Mouse (Mus musculus): ENCODE measurements around the gene Cep78. TPM values are rescaled to one million over a fixed set of nuclear protein-coding genes. Genes with fewer than 3 reads are reported as not detected.
A peak's percentile ranks its signal among the peaks of the same experiment; 100 is the strongest.

Cep78 gene
- polyA plus RNA-seq, 1 experiment from 2014 or later: 24.1 TPM

- Histone ChIP-seq H3K4me3 (ENCODE audit: low read length) (no peak overlapping the region), H3K9ac (ENCODE audit: low read depth, low read length) (no peak overlapping the region), H3K4me1 (ENCODE audit: control insufficient read depth, insufficient read depth, low read depth, low read length) (no peaks in the 10 kb centered on the region), H3K27ac (ENCODE audit: low read depth, low read length) (no peak overlapping the region), H3K9me3 (ENCODE audit: control insufficient read depth, low read length) (no peaks in the 10 kb centered on the region), H3K36me3 (ENCODE audit: control insufficient read depth, insufficient read depth, low read length) (no peaks in the 10 kb centered on the region), H3K27me3 (replicated peaks; ENCODE audit: control insufficient read depth, insufficient read depth, low read length) (no peaks in the 10 kb centered on the region), H3K4me2 (ENCODE audit: low read length) (no peak overlapping the region)
- ATAC-seq: no peak
- WGBS: 74% methylated on average over 10 of the region's 10 CpGs
Measured at GRCm38 (mm10) chr19:16015191-16015968, 30.6 kb upstream of the Cep78 start.

- Histone ChIP-seq H3K36me3 (ENCODE audit: control insufficient read depth, insufficient read depth, low read length) (no peaks in the 10 kb centered on the region), H3K9me3 (ENCODE audit: control insufficient read depth, low read length) (no peaks in the 10 kb centered on the region), H3K4me3 (ENCODE audit: low read length) (no peak overlapping the region), H3K27me3 (replicated peaks; ENCODE audit: control insufficient read depth, insufficient read depth, low read length) (no peaks in the 10 kb centered on the region), H3K27ac (ENCODE audit: low read depth, low read length) (no peak overlapping the region), H3K9ac (ENCODE audit: low read depth, low read length) (no peak overlapping the region), H3K4me2 (ENCODE audit: low read length) (no peak overlapping the region), H3K4me1 (ENCODE audit: control insufficient read depth, insufficient read depth, low read depth, low read length) (no peaks in the 10 kb centered on the region)
- peak; percentile 69; the same call in 1 of the 2 replicates for ATAC-seq
- 60% methylated on average over 6 of the region's 6 CpGs for WGBS
Measured at GRCm38 (mm10) chr19:16009746-16010337, 25.1 kb upstream of the Cep78 start.

GRCm38 (mm10) chr19:16009111-16009510, 24.3 kb upstream of the Cep78 start:
- H3K27ac ChIP-seq (ENCODE audit: low read depth, low read length): no peak overlapping the region
- H3K4me1 ChIP-seq (ENCODE audit: control insufficient read depth, insufficient read depth, low read depth, low read length): no peaks in the 10 kb centered on the region
- H3K9me3 ChIP-seq (ENCODE audit: control insufficient read depth, low read length): no peaks in the 10 kb centered on the region
- H3K27me3 ChIP-seq (replicated peaks; ENCODE audit: control insufficient read depth, insufficient read depth, low read length): no peaks in the 10 kb centered on the region
- H3K9ac ChIP-seq (ENCODE audit: low read depth, low read length): no peak overlapping the region
- H3K4me2 ChIP-seq (ENCODE audit: low read length): no peak overlapping the region
- WGBS: 83% methylated on average over 4 of the region's 4 CpGs
- no peak overlapping the region for H3K4me3 ChIP-seq (ENCODE audit: low read length)
- H3K36me3 ChIP-seq (ENCODE audit: control insufficient read depth, insufficient read depth, low read length): no peaks in the 10 kb centered on the region
- ATAC-seq: no peak

GRCm38 (mm10) chr19:16007131-16007530, 22.3 kb upstream of the Cep78 start:
- 91% methylated on average over 8 of the region's 8 CpGs for WGBS
- H3K27me3 ChIP-seq (replicated peaks; ENCODE audit: control insufficient read depth, insufficient read depth, low read length): no peaks in the 10 kb centered on the region
- H3K4me1 ChIP-seq (ENCODE audit: control insufficient read depth, insufficient read depth, low read depth, low read length): no peaks in the 10 kb centered on the region
- H3K36me3 ChIP-seq (ENCODE audit: control insufficient read depth, insufficient read depth, low read length): no peaks in the 10 kb centered on the region
- no peak for ATAC-seq
- H3K9ac ChIP-seq (ENCODE audit: low read depth, low read length): no peak overlapping the region
- no peak overlapping the region for H3K4me2 ChIP-seq (ENCODE audit: low read length)
- no peaks in the 10 kb centered on the region for H3K9me3 ChIP-seq (ENCODE audit: control insufficient read depth, low read length)
- H3K27ac ChIP-seq (ENCODE audit: low read depth, low read length): no peak overlapping the region
- no peak overlapping the region for H3K4me3 ChIP-seq (ENCODE audit: low read length)

- 0% methylated on average over 3 of the region's 3 CpGs for WGBS
- Histone ChIP-seq H3K9ac (ENCODE audit: low read depth, low read length) (no peak overlapping the region), H3K4me2 (ENCODE audit: low read length) (no peak overlapping the region), H3K36me3 (ENCODE audit: control insufficient read depth, insufficient read depth, low read length) (no peaks in the 10 kb centered on the region), H3K9me3 (ENCODE audit: control insufficient read depth, low read length) (no peaks in the 10 kb centered on the region), H3K27ac (ENCODE audit: low read depth, low read length) (no peak overlapping the region), H3K4me3 (ENCODE audit: low read length) (no peak overlapping the region), H3K4me1 (ENCODE audit: control insufficient read depth, insufficient read depth, low read depth, low read length) (peaks cover 2% of the 10 kb centered on the region; the same call in 1 of the 2 replicates), H3K27me3 (replicated peaks; ENCODE audit: control insufficient read depth, insufficient read depth, low read length) (no peaks in the 10 kb centered on the region)
- ATAC-seq: peak; percentile 24; the same call in 1 of the 2 replicates
Measured at GRCm38 (mm10) chr19:15998157-15998556, 13.4 kb upstream of the Cep78 start.

- WGBS: 24% methylated on average over 12 of the region's 12 CpGs
- Histone ChIP-seq H3K4me2 (ENCODE audit: low read length) (peak overlapping the region; percentile 53), H3K9ac (ENCODE audit: low read depth, low read length) (0 out of 2 replicates have a peak overlapping the region, but pooled peaks have one; percentile 38), H3K4me3 (ENCODE audit: low read length) (peak overlapping the region; percentile 21), H3K27ac (ENCODE audit: low read depth, low read length) (peak overlapping the region; percentile 82), H3K36me3 (ENCODE audit: control insufficient read depth, insufficient read depth, low read length) (no peaks in the 10 kb centered on the region), H3K4me1 (ENCODE audit: control insufficient read depth, insufficient read depth, low read depth, low read length) (peaks cover 2% of the 10 kb centered on the region; the same call in 1 of the 2 replicates), H3K9me3 (ENCODE audit: control insufficient read depth, low read length) (no peaks in the 10 kb centered on the region), H3K27me3 (replicated peaks; ENCODE audit: control insufficient read depth, insufficient read depth, low read length) (no peaks in the 10 kb centered on the region)
- peak; percentile 89 for ATAC-seq
Measured at GRCm38 (mm10) chr19:15996901-15997564, 12.2 kb upstream of the Cep78 start.

GRCm38 (mm10) chr19:15990102-15990501, 5.3 kb upstream of the Cep78 start:
- Histone ChIP-seq H3K36me3 (ENCODE audit: control insufficient read depth, insufficient read depth, low read length) (no peaks in the 10 kb centered on the region), H3K9ac (ENCODE audit: low read depth, low read length) (no peak overlapping the region), H3K9me3 (ENCODE audit: control insufficient read depth, low read length) (no peaks in the 10 kb centered on the region), H3K4me1 (ENCODE audit: control insufficient read depth, insufficient read depth, low read depth, low read length) (peaks cover 2% of the 10 kb centered on the region), H3K27ac (ENCODE audit: low read depth, low read length) (no peak overlapping the region), H3K4me3 (ENCODE audit: low read length) (no peak overlapping the region), H3K27me3 (replicated peaks; ENCODE audit: control insufficient read depth, insufficient read depth, low read length) (no peaks in the 10 kb centered on the region), H3K4me2 (ENCODE audit: low read length) (no peak overlapping the region)
- 93% methylated on average over 1 of the region's 1 CpGs for WGBS
- ATAC-seq: no peak

- 28% methylated on average over 10 of the region's 10 CpGs for WGBS
- Histone ChIP-seq H3K36me3 (ENCODE audit: control insufficient read depth, insufficient read depth, low read length) (no peaks in the 10 kb centered on the region), H3K9ac (ENCODE audit: low read depth, low read length) (peak overlapping the region; percentile 96), H3K27me3 (replicated peaks; ENCODE audit: control insufficient read depth, insufficient read depth, low read length) (no peaks in the 10 kb centered on the region), H3K4me1 (ENCODE audit: control insufficient read depth, insufficient read depth, low read depth, low read length) (peaks cover 20% of the 10 kb centered on the region), H3K9me3 (ENCODE audit: control insufficient read depth, low read length) (no peaks in the 10 kb centered on the region), H3K27ac (ENCODE audit: low read depth, low read length) (peak overlapping the region; percentile 93), H3K4me2 (ENCODE audit: low read length) (peak overlapping the region; percentile 86), H3K4me3 (ENCODE audit: low read length) (peak overlapping the region; percentile 68)
- ATAC-seq: no peak
Measured at GRCm38 (mm10) chr19:15985172-15985713, 454 bp upstream of the Cep78 start.

Measured in hindbrain, embryonic 16.5 days (tissue).